Mouse (Mus musculus) large intestine, adult 2 months (tissue): ENCODE measurements around the gene Nfatc2ip. TPM values are rescaled to one million over a fixed set of nuclear protein-coding genes. Genes with fewer than 3 reads are reported as not detected.

Experiments used
- DNase-seq: peaks from one replicate; pipeline ENCODE4 v3.0.0-alpha.2; 2012; ENCODE audit warnings: low read depth, low spot score
- WGBS: fragments of 180-500 bp; shearing (Covaris S2); methylation state at CpG from one replicate; pipeline ENCODE4 v1.1.7; 2018; 5-methylcytosine and 5-hydroxymethylcytosine counted together
- polyA plus RNA-seq: library from polyadenylated mRNA; depleted of rRNA; stranded (reverse); fragments of >200 nt; gene quantifications from 2 replicates; pipeline ENCODE4 v1.2.3, GENCODE M21; 2012

Nfatc2ip gene
- polyA plus RNA-seq, 1 experiment, result 7.5 TPM

DNA sequence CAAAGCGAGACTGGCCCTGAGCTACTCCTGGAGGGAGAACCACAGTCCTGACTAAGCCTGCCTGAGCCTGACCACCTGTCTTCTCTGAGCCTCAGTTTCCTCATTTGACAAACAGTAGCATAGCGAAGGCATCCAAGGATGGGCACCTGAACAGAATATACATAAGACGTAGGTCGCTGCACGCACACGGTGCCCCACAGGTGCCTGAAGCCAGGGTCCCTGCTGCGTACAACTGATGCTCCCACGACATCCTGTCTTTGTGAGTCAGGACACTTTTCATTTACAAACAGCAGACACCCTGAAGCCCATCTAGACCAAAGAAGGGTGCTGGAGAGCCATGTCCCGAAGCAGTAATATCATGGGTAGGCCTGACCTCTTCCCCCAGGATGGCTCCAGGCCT is 38.1 kb downstream of the Nfatc2ip start:
- 95% methylated on average over 9 of the region's 9 CpGs for WGBS
- no peak for DNase-seq

DNA sequence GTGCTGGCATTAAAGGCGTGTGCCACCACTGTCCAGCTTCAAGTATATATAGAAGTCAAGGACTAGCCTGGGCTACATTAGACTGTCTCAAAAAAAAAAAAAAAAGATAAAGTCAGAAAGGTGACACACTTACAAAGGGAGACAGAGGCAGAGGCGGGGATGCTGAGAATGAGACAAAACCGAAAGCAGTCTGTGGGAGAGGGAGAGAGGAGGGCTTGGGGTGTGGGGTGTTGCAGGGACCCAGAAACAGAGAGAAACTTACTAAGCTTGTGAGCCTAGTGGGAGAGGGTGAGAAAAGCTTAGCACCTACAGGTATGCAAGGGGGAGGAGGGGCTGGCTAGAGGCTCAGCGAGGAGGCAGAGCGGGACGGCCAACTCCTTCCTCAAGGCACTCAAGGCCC is 38.7 kb downstream of the Nfatc2ip start:
- 80% methylated on average over 6 of the region's 6 CpGs for WGBS
- DNase-seq, result no peak

DNA sequence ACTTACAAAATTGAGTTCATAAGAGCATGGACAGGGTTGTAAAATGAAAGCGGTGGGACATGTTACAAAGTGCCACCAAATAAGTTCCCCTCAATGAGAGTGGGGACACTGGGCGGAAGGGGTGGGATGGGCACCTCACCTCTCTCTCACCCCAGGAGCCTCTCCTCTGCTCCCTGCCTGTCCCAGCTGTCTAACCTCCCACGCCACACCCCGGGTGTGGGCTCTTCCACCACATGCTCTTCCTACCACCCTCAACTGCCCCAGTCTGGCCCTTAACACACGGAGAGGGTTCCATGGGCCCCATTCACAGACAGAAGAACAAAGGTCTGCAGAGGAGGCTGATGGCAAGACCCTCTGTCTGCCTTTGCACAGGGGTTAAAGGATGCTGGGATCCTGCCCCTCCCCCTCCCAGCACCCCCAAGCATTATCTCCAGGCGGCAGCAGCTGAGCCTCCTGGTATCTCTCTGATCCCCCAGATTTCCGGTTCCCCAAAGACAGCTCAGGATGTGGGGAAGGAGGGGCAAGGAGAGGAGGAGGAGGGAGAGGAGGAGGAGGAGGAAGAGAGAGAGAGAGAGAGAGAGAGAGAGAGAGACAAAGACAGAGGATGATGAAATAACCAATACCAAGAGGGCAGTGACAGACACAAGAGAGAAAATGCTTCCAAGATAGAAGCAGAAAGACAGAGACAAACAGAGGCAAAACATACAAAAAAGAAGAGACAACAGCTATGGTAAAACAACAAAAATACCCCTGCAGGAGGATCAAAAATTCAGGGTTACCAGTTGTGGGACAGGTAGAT is 39.5 kb downstream of the Nfatc2ip start:
- no peak for DNase-seq
- 24% methylated on average over 7 of the region's 7 CpGs for WGBS

DNA sequence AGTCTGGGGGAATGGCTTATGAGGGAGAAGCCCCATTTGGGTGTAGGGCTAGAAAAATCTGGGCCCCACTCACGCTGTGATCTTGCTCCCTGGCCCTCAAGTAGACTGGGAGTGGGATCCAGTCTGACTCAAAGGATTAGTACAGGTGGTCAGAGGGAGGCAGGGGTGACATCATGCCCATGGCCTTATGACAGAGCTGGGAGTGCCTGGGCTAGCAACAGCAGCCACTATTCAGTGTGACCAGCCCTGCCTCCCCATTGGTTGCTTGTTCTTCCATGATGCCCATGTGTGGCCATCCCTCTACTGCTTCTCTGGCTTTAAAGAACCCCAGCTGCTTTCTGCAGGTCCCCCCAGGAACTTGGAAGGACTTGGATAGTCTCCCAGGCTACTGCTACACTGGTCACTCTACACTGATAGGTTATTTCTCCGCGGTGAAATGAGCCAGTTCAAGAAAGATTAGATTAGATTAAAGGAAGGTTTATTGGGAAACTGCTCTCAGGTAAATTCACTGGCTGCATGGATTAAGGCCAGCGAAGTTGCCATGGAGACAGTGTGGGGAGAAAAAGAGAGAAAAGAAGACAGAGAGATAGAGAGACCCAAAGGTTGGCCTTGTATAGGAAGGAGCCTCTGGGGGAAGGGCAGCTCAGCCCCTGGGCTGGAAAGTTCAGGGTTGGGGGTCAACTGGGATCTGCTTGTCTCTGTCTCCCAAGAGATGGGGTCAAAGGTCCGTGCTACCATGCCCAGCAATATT is 40.5 kb downstream of the Nfatc2ip start:
- DNase-seq, result no peak
- WGBS, result 53% methylated on average over 5 of the region's 5 CpGs

DNA sequence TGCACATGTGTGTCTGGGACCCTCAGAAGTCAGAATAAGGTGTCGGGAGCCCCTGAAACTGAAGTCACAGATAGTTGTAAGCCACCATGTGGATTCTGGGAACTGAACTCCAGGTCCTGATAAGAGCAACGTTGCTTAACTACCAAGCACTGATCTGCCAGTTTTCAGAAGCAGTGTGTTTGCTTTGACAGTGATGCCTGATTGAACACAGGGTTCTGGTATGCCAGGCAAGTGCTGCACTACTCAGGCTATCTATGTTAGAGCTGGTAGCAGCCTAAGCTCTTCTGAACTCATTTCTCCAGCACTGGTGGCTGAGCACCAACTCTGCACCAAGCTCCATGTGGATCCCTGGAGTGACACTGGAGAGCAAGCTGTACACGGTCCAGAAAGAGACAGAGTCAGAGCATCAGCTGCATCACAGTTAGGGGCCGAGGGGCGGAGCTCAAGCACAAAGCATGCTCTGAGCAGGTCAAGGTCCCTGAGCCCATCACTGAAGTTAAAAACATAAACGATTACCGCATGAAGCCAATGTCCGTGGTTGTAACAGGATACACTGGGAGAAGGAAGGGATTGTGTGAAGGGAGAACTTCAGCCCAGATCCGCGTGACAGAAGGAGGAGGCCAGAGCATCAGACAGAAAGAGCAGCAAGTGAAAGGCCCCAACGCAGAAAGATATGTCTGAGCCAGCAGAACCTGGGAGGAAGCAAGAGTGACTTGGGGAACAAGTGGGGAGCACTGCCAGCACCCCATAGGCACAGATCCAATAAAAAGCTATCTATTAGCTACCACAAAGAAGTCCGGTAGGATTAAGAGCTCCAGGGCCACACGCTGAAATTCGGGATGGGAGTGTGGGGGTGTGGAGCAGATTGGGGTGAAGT is 41.6 kb downstream of the Nfatc2ip start:
- WGBS, result 45% methylated on average over 14 of the region's 14 CpGs
- DNase-seq, result no peak

DNA sequence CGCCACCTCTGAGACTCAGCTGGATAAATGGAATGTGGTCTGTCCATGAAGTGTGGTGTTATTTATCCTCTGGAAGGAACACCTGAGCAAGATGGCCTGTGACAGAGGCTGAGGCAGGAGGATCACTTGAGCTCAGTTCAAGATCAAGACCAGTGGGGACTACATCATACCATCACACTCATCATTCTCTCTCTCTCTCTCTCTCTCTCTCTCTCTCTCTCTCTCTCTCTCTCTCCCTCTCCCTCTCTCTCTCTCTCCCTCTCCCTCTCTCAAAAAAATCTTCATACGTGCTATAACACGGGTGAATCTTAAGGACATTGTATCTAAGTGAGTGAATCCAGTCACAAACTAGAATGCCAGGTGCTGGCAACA is 42.6 kb downstream of the Nfatc2ip start:
- 79% methylated on average over 3 of the region's 3 CpGs for WGBS

DNA sequence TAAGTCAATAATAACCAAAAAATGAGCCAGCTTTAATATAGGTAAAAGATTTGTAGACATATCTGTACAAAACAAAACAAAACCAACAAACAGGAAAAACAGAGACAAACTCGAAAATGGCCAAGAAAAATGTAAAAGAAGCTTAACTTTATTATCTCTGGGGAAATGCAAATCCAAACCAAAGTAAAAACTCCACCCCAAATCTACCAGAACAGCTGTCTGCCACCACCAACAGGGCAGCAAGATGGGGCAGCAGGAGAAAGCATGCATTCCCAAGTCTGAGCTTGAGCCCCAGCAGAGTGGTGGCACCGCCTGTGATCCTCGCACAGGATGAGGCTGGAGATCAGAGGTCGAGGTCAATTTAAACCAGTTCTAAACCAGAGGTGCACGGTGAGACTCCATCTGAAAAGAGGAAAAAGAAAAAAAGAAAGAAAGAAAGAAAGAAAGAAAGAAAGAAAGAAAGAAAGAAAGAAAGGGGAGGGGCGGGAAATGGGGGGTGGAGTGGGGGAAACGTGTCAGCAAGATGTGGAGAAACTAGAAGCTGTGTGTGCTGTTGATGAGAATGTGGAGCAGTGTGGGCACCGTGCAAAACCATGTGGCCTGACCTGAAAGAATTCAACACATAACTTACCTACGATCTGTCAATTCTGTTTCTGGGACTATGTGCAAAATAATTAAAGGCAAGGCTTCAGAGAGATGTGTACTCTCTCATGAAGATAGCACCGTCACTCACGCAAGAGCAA is 43.1 kb downstream of the Nfatc2ip start:
- no peak for DNase-seq

More for the DNA sequence above, 42.6 kb downstream of the Nfatc2ip start:
- DNase-seq, result no peak

DNA sequence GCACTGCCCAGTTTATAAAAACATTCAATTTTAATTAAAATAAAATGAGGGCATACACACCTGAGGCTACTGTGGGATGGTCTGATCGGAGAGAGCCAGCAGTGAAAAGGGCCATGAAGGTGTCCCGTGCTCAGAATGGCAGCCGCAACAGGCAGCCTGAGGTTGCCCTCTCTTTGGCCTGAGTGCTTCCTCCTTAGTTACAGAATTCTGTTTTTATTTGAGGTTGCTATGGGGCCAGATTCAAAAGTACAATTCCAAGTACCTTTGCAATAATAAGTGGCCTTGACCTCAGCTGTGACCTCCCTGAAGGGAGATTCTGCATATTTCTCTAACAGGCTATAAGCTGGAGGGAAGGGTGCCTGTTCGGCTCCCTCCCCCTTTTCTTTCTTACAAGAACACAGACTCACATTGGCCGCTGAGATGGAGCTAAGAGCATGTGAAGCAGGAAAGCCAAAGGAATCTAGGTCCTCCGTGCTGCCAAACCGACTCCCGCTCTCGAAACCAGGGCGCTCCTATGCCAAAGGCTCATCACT is 45.1 kb downstream of the Nfatc2ip start:
- WGBS, result 45% methylated on average over 10 of the region's 10 CpGs
- no peak for DNase-seq

More for the DNA sequence above, 43.1 kb downstream of the Nfatc2ip start:
- WGBS, result 54% methylated on average over 11 of the region's 11 CpGs

DNA sequence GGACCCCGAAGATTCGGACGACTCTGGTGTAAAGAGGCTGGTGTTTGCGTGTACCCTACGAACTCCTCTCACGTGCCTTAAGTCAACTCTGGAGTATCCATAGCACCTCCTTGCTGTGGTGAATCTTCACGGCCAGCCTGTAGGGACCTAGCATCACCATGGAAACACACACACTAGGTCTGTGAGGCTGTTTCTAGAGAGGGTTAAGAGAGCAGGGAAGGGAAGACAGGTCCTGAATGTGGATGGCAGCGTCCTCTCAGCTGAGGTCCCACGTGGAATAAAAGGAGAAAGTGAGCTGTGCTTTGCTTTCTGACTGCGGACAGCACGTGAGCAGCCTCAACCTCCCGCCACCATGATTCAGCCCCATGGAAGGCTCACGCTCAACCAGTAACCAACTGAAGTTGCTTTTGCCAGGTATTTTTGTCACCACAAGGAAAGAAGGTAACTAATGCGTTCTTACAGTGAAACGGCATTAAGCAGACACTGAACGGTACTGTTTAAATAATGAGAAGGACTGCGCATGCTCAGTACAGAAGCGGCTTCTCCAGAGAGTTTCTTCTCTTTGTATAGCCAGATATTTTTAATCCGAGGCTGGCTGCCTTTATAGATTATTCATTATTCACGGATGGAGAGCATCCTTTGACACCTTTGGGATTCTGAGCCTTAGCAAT is 45.7 kb downstream of the Nfatc2ip start:
- WGBS, result 62% methylated on average over 20 of the region's 20 CpGs
- no peak for DNase-seq

DNA sequence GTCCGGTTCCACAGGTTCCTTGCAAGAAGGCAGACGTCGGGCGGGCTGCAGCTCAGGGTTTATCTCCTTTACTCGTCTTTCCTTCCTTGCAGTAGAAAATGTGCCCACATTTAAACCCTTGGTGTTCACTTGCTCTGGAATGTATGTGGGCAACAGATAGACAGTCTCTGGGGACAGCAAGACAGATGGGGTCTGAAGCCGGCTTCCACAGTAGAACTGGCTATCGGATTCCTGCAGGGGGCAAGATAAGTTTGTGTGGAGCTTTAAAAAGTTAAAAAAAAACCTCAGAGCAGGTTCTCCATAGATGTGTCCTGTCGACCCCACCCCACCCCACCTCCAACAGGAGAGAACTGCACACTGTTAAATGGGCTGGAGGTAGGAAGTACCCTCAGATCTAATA is 48.2 kb downstream of the Nfatc2ip start:
- DNase-seq, result no peak
- 58% methylated on average over 8 of the region's 8 CpGs for WGBS

DNA sequence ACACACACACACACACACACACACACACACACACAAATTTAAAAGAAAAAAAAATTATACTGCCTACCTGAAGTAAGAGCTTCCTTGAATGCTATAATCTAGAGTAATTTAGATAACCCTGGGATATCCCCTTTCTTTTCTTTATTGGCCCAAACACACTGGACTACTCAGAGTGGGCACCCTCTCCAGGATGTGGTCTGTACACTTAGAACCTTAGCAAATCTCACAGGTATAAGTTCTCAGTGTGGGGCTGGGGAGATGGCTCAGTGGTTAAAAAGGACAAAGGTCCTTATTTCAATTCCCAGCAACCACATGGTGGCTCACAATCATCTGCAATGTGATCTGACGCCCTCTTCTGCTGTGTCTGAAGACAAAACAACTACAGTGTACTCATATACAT is 49.4 kb downstream of the Nfatc2ip start:
- 28% methylated on average over 1 of the region's 1 CpGs for WGBS

DNA sequence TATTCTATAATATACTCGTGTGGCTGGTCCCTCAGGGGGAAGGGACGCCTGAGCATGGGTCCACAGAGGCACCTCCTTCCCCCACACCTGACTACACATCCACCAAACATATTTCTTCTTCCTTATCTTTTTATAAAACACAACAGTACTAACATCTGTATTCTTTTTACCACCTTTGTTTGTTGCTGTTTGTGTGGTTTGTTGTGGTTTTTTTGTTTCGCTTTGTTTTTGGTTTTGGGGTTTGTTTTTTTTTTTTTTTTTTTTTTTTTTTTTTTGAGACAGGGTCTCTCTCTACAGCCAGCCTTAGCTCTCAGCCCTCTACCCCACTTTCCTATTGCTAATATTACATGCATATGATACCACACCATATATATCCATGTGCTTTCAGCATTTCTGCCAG is 50.6 kb downstream of the Nfatc2ip start:
- no peak for DNase-seq
- 49% methylated on average over 3 of the region's 3 CpGs for WGBS

More for the DNA sequence above, 49.4 kb downstream of the Nfatc2ip start:
- DNase-seq, result no peak

DNA sequence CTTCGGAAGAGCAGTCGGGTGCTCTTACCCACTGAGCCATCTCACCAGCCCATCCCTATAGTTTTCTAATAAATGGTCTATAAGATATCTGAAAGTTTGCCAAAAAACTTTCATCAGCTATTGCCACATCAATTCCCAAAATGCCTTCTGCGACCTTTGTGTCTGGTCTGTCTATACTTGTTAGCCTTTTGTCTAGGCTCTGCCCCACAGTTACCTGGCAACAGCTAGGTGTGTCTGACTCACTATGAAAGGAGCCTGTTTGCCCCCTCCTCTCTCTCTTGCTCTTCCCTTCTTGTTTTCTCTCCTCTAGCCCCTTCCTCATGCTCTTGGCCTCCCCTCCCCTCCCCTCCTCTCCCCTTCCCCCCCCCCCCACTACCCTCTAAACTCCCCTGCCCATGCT is 51.0 kb downstream of the Nfatc2ip start:
- WGBS, result 39% methylated on average over 3 of the region's 3 CpGs
- no peak for DNase-seq

DNA sequence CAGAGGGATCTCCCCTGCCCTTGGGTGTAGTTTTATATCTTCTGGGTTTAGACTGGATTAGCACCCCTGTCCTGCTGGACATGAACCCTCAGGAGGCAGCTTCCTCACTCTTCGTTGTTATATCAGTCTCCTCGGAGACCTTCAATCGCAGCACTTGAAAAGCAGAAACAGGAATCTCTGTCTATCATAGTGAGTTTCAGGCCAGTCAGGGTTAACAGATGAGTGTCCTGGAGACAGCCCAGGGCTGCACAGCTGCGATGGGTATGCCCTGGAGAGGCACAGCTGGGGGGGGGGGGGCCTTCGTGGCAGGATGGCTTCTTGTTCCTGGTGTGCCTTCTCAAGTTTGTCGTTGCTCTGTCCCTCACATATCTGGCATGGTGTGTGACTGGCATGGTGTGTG is 55.6 kb downstream of the Nfatc2ip start:
- 33% methylated on average over 6 of the region's 6 CpGs for WGBS

DNA sequence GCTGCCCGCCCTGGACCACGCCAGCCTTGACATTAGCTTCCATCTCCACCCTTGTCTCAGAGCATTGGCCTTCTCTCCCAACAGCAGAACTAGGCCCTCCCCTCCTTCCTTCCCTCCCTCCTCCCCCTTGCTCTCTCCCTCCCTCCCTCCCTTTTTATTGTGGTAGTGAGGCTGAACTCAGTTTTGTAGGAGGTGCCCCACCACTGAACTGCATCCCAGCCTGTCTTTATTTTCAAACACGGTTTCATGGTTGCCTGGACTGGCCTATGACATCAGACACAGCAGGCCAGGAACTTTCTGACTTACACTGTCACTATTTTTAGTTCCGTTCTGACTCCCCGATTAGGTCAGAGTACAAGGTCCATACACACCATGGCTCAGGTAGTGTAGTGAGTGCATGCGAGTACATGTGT is 56.3 kb downstream of the Nfatc2ip start:
- peak; percentile 40 for DNase-seq
- WGBS, result 31% methylated on average over 6 of the region's 6 CpGs

More for the DNA sequence above, 55.6 kb downstream of the Nfatc2ip start:
- DNase-seq, result no peak

DNA sequence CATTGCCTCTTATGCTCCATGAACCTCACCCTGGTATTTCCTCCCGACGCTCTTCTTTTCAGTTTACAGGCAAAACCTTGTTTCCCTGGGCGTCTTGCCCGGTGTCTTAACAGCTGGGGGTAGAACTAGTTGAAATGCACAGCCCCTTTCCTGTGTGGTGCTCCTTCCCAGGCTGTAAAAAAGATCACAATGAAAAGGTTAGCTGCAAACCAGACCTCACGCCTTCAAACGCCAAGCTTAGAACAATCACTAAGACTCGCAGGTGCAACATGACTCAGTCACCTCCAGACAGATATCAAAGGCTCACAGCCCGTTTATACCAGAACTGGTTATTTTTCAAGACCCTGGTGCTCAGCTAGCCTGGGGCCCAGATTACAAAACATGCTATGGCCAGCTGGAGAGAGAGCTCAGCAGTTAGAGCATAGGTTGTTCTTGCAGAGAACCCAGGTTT is 57.0 kb downstream of the Nfatc2ip start:
- DNase-seq, result no peak
- 50% methylated on average over 8 of the region's 8 CpGs for WGBS

DNA sequence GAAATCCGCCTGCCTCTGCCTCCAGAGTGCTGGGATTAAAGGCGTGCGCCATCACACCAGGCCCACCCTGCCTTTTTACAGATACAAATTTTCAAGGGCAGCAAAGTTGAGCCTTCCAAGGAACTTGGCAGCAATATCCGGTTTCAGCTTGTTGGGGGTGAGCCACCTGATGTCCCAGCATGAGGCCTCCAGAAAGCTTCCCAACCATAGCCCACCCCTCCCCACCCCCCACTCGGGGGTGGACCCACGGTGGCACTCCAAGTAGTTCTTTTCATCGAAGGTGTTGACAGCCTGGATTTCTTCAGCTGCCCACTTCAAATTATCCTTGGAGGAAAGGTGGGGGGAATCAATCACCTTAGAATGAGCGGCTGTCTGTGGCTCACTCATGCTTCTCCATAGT is 57.6 kb downstream of the Nfatc2ip start:
- WGBS, result 88% methylated on average over 8 of the region's 8 CpGs
- DNase-seq, result no peak

DNA sequence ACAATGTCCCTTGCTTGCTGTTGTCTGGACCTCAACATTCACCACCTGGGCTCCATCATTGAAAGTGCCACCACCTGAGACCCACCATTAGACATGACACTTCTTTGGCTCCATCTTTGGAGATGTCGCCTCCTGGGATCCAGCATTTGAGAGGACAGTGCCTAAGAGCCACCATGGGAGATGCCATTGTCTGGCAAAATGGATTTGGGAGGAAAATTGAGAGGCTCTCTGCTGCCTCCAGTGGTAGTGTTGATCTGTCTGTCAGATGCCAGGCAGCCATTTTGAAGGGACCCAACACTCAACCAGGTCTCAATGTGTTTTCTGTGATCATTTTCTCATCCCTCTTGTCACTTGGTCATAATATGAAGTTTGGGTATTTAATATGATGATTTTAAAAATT is 61.0 kb downstream of the Nfatc2ip start:
- DNase-seq, result no peak
- 94% methylated on average over 1 of the region's 1 CpGs for WGBS
